Mouse (Mus musculus): ENCODE results near the gene Krtap31-1. TPM values are rescaled to one million over a fixed set of nuclear protein-coding genes. Genes with fewer than 3 reads are reported as not detected.

Krtap31-1 gene
- polyA plus RNA-seq, 1 experiment from 2014 or later = not detected

- Histone ChIP-seq H3K4me3 (replicated peaks; ENCODE audit: low read depth, low read length) (no peak overlapping the region), H3K27me3 (ENCODE audit: insufficient read depth, low read length) (no peaks in the 10 kb centered on the region), H3K36me3 (ENCODE audit: insufficient read depth, low read length) (no peaks in the 10 kb centered on the region), H3K9ac (ENCODE audit: low read depth, low read length) (no peak overlapping the region), H3K4me2 (ENCODE audit: low read length) (no peak overlapping the region), H3K4me1 (replicated peaks; ENCODE audit: insufficient read depth, low read length) (no peaks in the 10 kb centered on the region), H3K9me3 (replicated peaks; ENCODE audit: low read length) (no peaks in the 10 kb centered on the region), H3K27ac (no peak overlapping the region)
- DNase-seq (ENCODE audit: low spot score) = no peak
- 83% methylated on average over 9 of the region's 9 CpGs for whole genome bisulfite sequencing
- ATAC-seq (replicated peaks; ENCODE audit: low FRiP score, low read depth) = no peak
- TF ChIP-seq CTCF (IDR thresholded peaks at IDR 0.05; ENCODE audit: low read depth) = no peak
Observed at GRCm38 (mm10) chr11:99937751-99938264, 30.1 kb downstream of the Krtap31-1 start.

- Histone ChIP-seq H3K27me3 (ENCODE audit: insufficient read depth, low read length) (no peaks in the 10 kb centered on the region), H3K9me3 (replicated peaks; ENCODE audit: low read length) (no peaks in the 10 kb centered on the region), H3K4me1 (replicated peaks; ENCODE audit: insufficient read depth, low read length) (no peaks in the 10 kb centered on the region), H3K4me2 (ENCODE audit: low read length) (no peak within 1 kb of the TSS), H3K4me3 (replicated peaks; ENCODE audit: low read depth, low read length) (no peak within 1 kb of the TSS), H3K27ac (no peak within 1 kb of the TSS), H3K36me3 (ENCODE audit: insufficient read depth, low read length) (no peaks in the 10 kb centered on the region), H3K9ac (ENCODE audit: low read depth, low read length) (no peak within 1 kb of the TSS)
- WGBS = 91% methylated on average over 2 of the region's 2 CpGs
- ATAC-seq (replicated peaks; ENCODE audit: low FRiP score, low read depth) (no peak), DNase-seq (ENCODE audit: low spot score) (no peak)
- no peak for TF ChIP-seq CTCF (IDR thresholded peaks at IDR 0.05; ENCODE audit: low read depth)
Observed at GRCm38 (mm10) chr11:99948175-99948574, 40.5 kb downstream of the Krtap31-1 start, which contains the start of gene Krtap9-5. Gene Krtap9-5 (plus strand): TSS chr11:99948475.

Other genes with a start within 250 kb of the Krtap31-1 start
- not detected in 2 replicates for gene Gm11563, start 249.0 kb upstream of the Krtap31-1 start, polyA plus RNA-seq (2015; fragmentation: Nextera tagmentation; extraction: Ambion mirVana)
- gene Krtap4-6, start 242.0 kb upstream of the Krtap31-1 start, polyA plus RNA-seq (2015; fragmentation: Nextera tagmentation; extraction: Ambion mirVana) = not detected in 2 replicates
- gene Gm14190, start 217.2 kb upstream of the Krtap31-1 start, polyA plus RNA-seq (2015; fragmentation: Nextera tagmentation; extraction: Ambion mirVana) = not detected in 2 replicates
- gene Gm14180, start 173.6 kb upstream of the Krtap31-1 start, polyA plus RNA-seq (2015; fragmentation: Nextera tagmentation; extraction: Ambion mirVana) = not detected in 2 replicates
- not detected in 2 replicates for gene Gm11595, start 135.0 kb upstream of the Krtap31-1 start, polyA plus RNA-seq (2015; fragmentation: Nextera tagmentation; extraction: Ambion mirVana)
- gene Krtap4-8, start 127.2 kb upstream of the Krtap31-1 start, polyA plus RNA-seq (2015; fragmentation: Nextera tagmentation; extraction: Ambion mirVana) = not detected in 2 replicates
- gene Krtap4-9, start 122.7 kb upstream of the Krtap31-1 start, polyA plus RNA-seq (2015; fragmentation: Nextera tagmentation; extraction: Ambion mirVana) = not detected in 2 replicates
- gene Gm11596, start 114.5 kb upstream of the Krtap31-1 start, polyA plus RNA-seq (2015; fragmentation: Nextera tagmentation; extraction: Ambion mirVana) = not detected in 2 replicates
- gene Gm11569, start 109.0 kb upstream of the Krtap31-1 start, polyA plus RNA-seq (2015; fragmentation: Nextera tagmentation; extraction: Ambion mirVana) = not detected in 2 replicates
- gene Gm11554, start 103.5 kb upstream of the Krtap31-1 start, polyA plus RNA-seq (2015; fragmentation: Nextera tagmentation; extraction: Ambion mirVana) = not detected in 2 replicates
- not detected in 2 replicates for gene Krtap4-13, start 98.0 kb upstream of the Krtap31-1 start, polyA plus RNA-seq (2015; fragmentation: Nextera tagmentation; extraction: Ambion mirVana)
- gene Gm11564, start 92.3 kb upstream of the Krtap31-1 start, polyA plus RNA-seq (2015; fragmentation: Nextera tagmentation; extraction: Ambion mirVana) = not detected in 2 replicates
- gene 2300003K06Rik, start 69.9 kb upstream of the Krtap31-1 start, polyA plus RNA-seq (2015; fragmentation: Nextera tagmentation; extraction: Ambion mirVana) = not detected in 2 replicates
- not detected in 2 replicates for gene Krtap4-16, start 56.3 kb upstream of the Krtap31-1 start, polyA plus RNA-seq (2015; fragmentation: Nextera tagmentation; extraction: Ambion mirVana)
- gene Gm11568, start 50.0 kb upstream of the Krtap31-1 start, polyA plus RNA-seq (2015; fragmentation: Nextera tagmentation; extraction: Ambion mirVana) = not detected in 2 replicates
- gene Gm11559, start 43.4 kb upstream of the Krtap31-1 start, polyA plus RNA-seq (2015; fragmentation: Nextera tagmentation; extraction: Ambion mirVana) = not detected in 2 replicates
- gene Krtap9-1, start 34.5 kb upstream of the Krtap31-1 start, polyA plus RNA-seq (2015; fragmentation: Nextera tagmentation; extraction: Ambion mirVana) = not detected in 2 replicates
- not detected in 2 replicates for gene Gm11567, start 28.7 kb upstream of the Krtap31-1 start, polyA plus RNA-seq (2015; fragmentation: Nextera tagmentation; extraction: Ambion mirVana)
- gene Gm11565, start 6.8 kb downstream of the Krtap31-1 start, polyA plus RNA-seq (2015; fragmentation: Nextera tagmentation; extraction: Ambion mirVana) = not detected in 2 replicates
- gene Krtap31-2, start 28.4 kb downstream of the Krtap31-1 start, polyA plus RNA-seq (2015; fragmentation: Nextera tagmentation; extraction: Ambion mirVana) = not detected in 2 replicates
- gene Krtap9-5, start 40.6 kb downstream of the Krtap31-1 start, polyA plus RNA-seq (2015; fragmentation: Nextera tagmentation; extraction: Ambion mirVana) = not detected in 2 replicates
- gene Krtap29-1, start 71.1 kb downstream of the Krtap31-1 start, polyA plus RNA-seq (2015; fragmentation: Nextera tagmentation; extraction: Ambion mirVana) = not detected in 2 replicates
- not detected in 2 replicates for gene Krtap16-1, start 78.7 kb downstream of the Krtap31-1 start, polyA plus RNA-seq (2015; fragmentation: Nextera tagmentation; extraction: Ambion mirVana)
- gene Krtap17-1, start 86.1 kb downstream of the Krtap31-1 start, polyA plus RNA-seq (2015; fragmentation: Nextera tagmentation; extraction: Ambion mirVana) = not detected in 2 replicates
- not detected in 2 replicates for gene Krt33a, start 108.3 kb downstream of the Krtap31-1 start, polyA plus RNA-seq (2015; fragmentation: Nextera tagmentation; extraction: Ambion mirVana)
- not detected in 2 replicates for gene Krt33b, start 121.9 kb downstream of the Krtap31-1 start, polyA plus RNA-seq (2015; fragmentation: Nextera tagmentation; extraction: Ambion mirVana)
- not detected in 2 replicates for gene Krt34, start 133.6 kb downstream of the Krtap31-1 start, polyA plus RNA-seq (2015; fragmentation: Nextera tagmentation; extraction: Ambion mirVana)
- not detected in 2 replicates for gene Krt31, start 142.6 kb downstream of the Krtap31-1 start, polyA plus RNA-seq (2015; fragmentation: Nextera tagmentation; extraction: Ambion mirVana)
- gene Krt32, start 180.3 kb downstream of the Krtap31-1 start, polyA plus RNA-seq (2015; fragmentation: Nextera tagmentation; extraction: Ambion mirVana) = not detected in 2 replicates
- gene Krt35, start 188.3 kb downstream of the Krtap31-1 start, polyA plus RNA-seq (2015; fragmentation: Nextera tagmentation; extraction: Ambion mirVana) = not detected in 2 replicates
- gene Krt36, start 197.7 kb downstream of the Krtap31-1 start, polyA plus RNA-seq (2015; fragmentation: Nextera tagmentation; extraction: Ambion mirVana) = 0.78 and 1.2 TPM in 2 replicates
- gene Krt13, start 213.6 kb downstream of the Krtap31-1 start, polyA plus RNA-seq (2015; fragmentation: Nextera tagmentation; extraction: Ambion mirVana) = 0.08 and 0.10 TPM in 2 replicates
- 2.9 and 3.0 TPM in 2 replicates for gene Krt15, start 228.0 kb downstream of the Krtap31-1 start, polyA plus RNA-seq (2015; fragmentation: Nextera tagmentation; extraction: Ambion mirVana)
- gene Krt19, start 240.7 kb downstream of the Krtap31-1 start, polyA plus RNA-seq (2015; fragmentation: Nextera tagmentation; extraction: Ambion mirVana) = 90.5 and 94.0 TPM in 2 replicates

Measured in kidney, postnatal 0 days (tissue).